Mouse (Mus musculus): ENCODE results near the gene Mapk12. TPM values are rescaled to one million over a fixed set of nuclear protein-coding genes. Genes with fewer than 3 reads are reported as not detected.

Mapk12 gene
- polyA plus RNA-seq, 1 experiment = 35.0 TPM

DNA sequence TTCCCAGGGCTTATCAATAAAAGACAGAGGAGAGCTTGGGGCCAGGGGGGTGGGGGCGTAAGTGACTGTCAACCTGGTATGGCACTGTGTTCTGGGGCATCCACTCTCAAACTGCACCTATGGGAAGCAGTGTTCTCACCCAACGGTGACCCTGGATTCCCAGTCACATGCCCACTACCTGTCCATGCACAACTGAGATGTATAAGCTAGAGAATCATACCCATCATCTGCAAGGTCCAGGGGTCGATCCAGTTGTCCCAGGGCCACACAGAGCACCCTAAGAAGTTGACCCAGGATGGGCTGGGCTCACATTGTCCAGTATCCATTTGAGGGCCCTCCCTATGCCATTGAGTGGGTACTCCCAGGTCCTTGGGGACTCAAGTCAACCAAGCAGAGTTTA is 16.2 kb downstream of the Mapk12 start:
- Histone ChIP-seq H3K27me3 (ENCODE audit: control insufficient read depth, insufficient read depth, insufficient read length) (no peaks in the 10 kb centered on the region), H3K4me3 (no peak overlapping the region), H3K79me2 (ENCODE audit: control insufficient read depth, insufficient read depth) (peaks cover 34% of the 10 kb centered on the region), H3K36me3 (ENCODE audit: control insufficient read depth, insufficient read depth) (peaks cover 18% of the 10 kb centered on the region), H3K4me2 (ENCODE audit: low read depth) (no peak overlapping the region), H3ac (ENCODE audit: control insufficient read depth, insufficient read length) (no peak overlapping the region)
- no peak for TF ChIP-seq CEBPB (IDR thresholded peaks at IDR 0.05; ENCODE audit: insufficient read depth, poor library complexity, severe bottlenecking)
- TF ChIP-seq MYOD1 (IDR thresholded peaks at IDR 0.05; ENCODE audit: control insufficient read depth in 1 of 3, insufficient read length in 2 of 3, low read depth in 2 of 3) = no peak
- no peak for TF ChIP-seq SRF (IDR thresholded peaks at IDR 0.05; ENCODE audit: control insufficient read depth, insufficient read length, low read depth)
- no peak for TF ChIP-seq E2F4 (IDR thresholded peaks at IDR 0.05; ENCODE audit: insufficient read depth)
- no peak for TF ChIP-seq POLR2A (IDR thresholded peaks at IDR 0.05; ENCODE audit: insufficient read length, low read depth)
- TF ChIP-seq MYOG (IDR thresholded peaks at IDR 0.05; ENCODE audit: control insufficient read depth in 1 of 3, insufficient read depth in 1 of 3, insufficient read length in 2 of 3, low read depth in 2 of 3) = no peak
- no peak for TF ChIP-seq TCF3 (IDR thresholded peaks at IDR 0.05; ENCODE audit: insufficient read length, low read depth)
- TF ChIP-seq TCF12 (IDR thresholded peaks at IDR 0.05; ENCODE audit: insufficient read depth, poor library complexity, severe bottlenecking) = no peak
- no peak for TF ChIP-seq MAX (IDR thresholded peaks at IDR 0.05; ENCODE audit: low read depth)
- no peak for TF ChIP-seq REST (IDR thresholded peaks at IDR 0.05; ENCODE audit: insufficient read depth, insufficient read length)
- TF ChIP-seq POLR2AphosphoS2 (IDR thresholded peaks at IDR 0.05; ENCODE audit: insufficient read length, low read depth) = no peak
- no peak for TF ChIP-seq USF1 (IDR thresholded peaks at IDR 0.05; ENCODE audit: low read depth)

- Histone ChIP-seq H3K36me3 (ENCODE audit: control insufficient read depth, insufficient read depth) (peaks cover 18% of the 10 kb centered on the region), H3ac (ENCODE audit: control insufficient read depth, insufficient read length) (no peak overlapping the region), H3K4me3 (peak overlapping the region; percentile 91), H3K79me2 (ENCODE audit: control insufficient read depth, insufficient read depth) (peaks cover 38% of the 10 kb centered on the region), H3K4me2 (ENCODE audit: low read depth) (peak overlapping the region; percentile 73), H3K27me3 (ENCODE audit: control insufficient read depth, insufficient read depth, insufficient read length) (no peaks in the 10 kb centered on the region)
- TF ChIP-seq MYOD1 (IDR thresholded peaks at IDR 0.05; ENCODE audit: control insufficient read depth in 1 of 3, insufficient read length in 2 of 3, low read depth in 2 of 3) (no peak), USF1 (IDR thresholded peaks at IDR 0.05; ENCODE audit: low read depth) (no peak), MAX (IDR thresholded peaks at IDR 0.05; ENCODE audit: low read depth) (no peak), POLR2AphosphoS2 (IDR thresholded peaks at IDR 0.05; ENCODE audit: insufficient read length, low read depth) (no peak), SRF (IDR thresholded peaks at IDR 0.05; ENCODE audit: control insufficient read depth, insufficient read length, low read depth) (no peak), CEBPB (IDR thresholded peaks at IDR 0.05; ENCODE audit: insufficient read depth, poor library complexity, severe bottlenecking) (no peak), REST (IDR thresholded peaks at IDR 0.05; ENCODE audit: insufficient read depth, insufficient read length) (no peak), TCF3 (IDR thresholded peaks at IDR 0.05; ENCODE audit: insufficient read length, low read depth) (no peak), POLR2A (IDR thresholded peaks at IDR 0.05; ENCODE audit: insufficient read length, low read depth) (no peak)
Measured at GRCm38 (mm10) chr15:89123595-89123994, 16.9 kb downstream of the Mapk12 start.

GRCm38 (mm10) chr15:89122649-89123366 is 17.7 kb downstream of the Mapk12 start, which contains the start of gene Tubgcp6:
Tubgcp6 (minus strand) TSS chr15:89123112.
- peak within 1 kb of the TSS; percentile 97 for H3K4me2 ChIP-seq (ENCODE audit: low read depth)
- H3K79me2 ChIP-seq (ENCODE audit: control insufficient read depth, insufficient read depth) = peaks cover 45% of the 10 kb centered on the region
- TF ChIP-seq CEBPB (IDR thresholded peaks at IDR 0.05; ENCODE audit: insufficient read depth, poor library complexity, severe bottlenecking) = no peak
- TF ChIP-seq MYOD1 (IDR thresholded peaks at IDR 0.05; ENCODE audit: control insufficient read depth in 1 of 3, insufficient read length in 2 of 3, low read depth in 2 of 3) = no peak
- TF ChIP-seq TCF12 (IDR thresholded peaks at IDR 0.05; ENCODE audit: insufficient read depth, poor library complexity, severe bottlenecking) = no peak
- TF ChIP-seq MYOG (IDR thresholded peaks at IDR 0.05; ENCODE audit: control insufficient read depth in 1 of 3, insufficient read depth in 1 of 3, insufficient read length in 2 of 3, low read depth in 2 of 3) = peak in 1 of 3 experiments; percentile 45
- TF ChIP-seq POLR2AphosphoS2 (IDR thresholded peaks at IDR 0.05; ENCODE audit: insufficient read length, low read depth) = peak; percentile 96
- no peak for TF ChIP-seq USF1 (IDR thresholded peaks at IDR 0.05; ENCODE audit: low read depth)
- TF ChIP-seq TCF3 (IDR thresholded peaks at IDR 0.05; ENCODE audit: insufficient read length, low read depth) = no peak
- peak; percentile 91 for TF ChIP-seq E2F4 (IDR thresholded peaks at IDR 0.05; ENCODE audit: insufficient read depth)
- no peak for TF ChIP-seq REST (IDR thresholded peaks at IDR 0.05; ENCODE audit: insufficient read depth, insufficient read length)
- TF ChIP-seq SRF (IDR thresholded peaks at IDR 0.05; ENCODE audit: control insufficient read depth, insufficient read length, low read depth) = peak; percentile 96
- peak; percentile 94 for TF ChIP-seq POLR2A (IDR thresholded peaks at IDR 0.05; ENCODE audit: insufficient read length, low read depth)
- no peak for TF ChIP-seq MAX (IDR thresholded peaks at IDR 0.05; ENCODE audit: low read depth)
- peak within 1 kb of the TSS; percentile 51 for H3ac ChIP-seq (ENCODE audit: control insufficient read depth, insufficient read length)
- H3K27me3 ChIP-seq (ENCODE audit: control insufficient read depth, insufficient read depth, insufficient read length) = no peaks in the 10 kb centered on the region
- peaks cover 22% of the 10 kb centered on the region for H3K36me3 ChIP-seq (ENCODE audit: control insufficient read depth, insufficient read depth)
- peak within 1 kb of the TSS; percentile 91 for H3K4me3 ChIP-seq

- no peak overlapping the region for H3K4me2 ChIP-seq (ENCODE audit: low read depth)
- H3K79me2 ChIP-seq (ENCODE audit: control insufficient read depth, insufficient read depth) = peaks cover 50% of the 10 kb centered on the region
- no peak overlapping the region for H3K4me3 ChIP-seq
- peaks cover 46% of the 10 kb centered on the region for H3K36me3 ChIP-seq (ENCODE audit: control insufficient read depth, insufficient read depth)
- TF ChIP-seq SRF (IDR thresholded peaks at IDR 0.05; ENCODE audit: control insufficient read depth, insufficient read length, low read depth) = no peak
- no peak overlapping the region for H3ac ChIP-seq (ENCODE audit: control insufficient read depth, insufficient read length)
- no peaks in the 10 kb centered on the region for H3K27me3 ChIP-seq (ENCODE audit: control insufficient read depth, insufficient read depth, insufficient read length)
Measured at GRCm38 (mm10) chr15:89118007-89118406, 22.5 kb downstream of the Mapk12 start.

DNA sequence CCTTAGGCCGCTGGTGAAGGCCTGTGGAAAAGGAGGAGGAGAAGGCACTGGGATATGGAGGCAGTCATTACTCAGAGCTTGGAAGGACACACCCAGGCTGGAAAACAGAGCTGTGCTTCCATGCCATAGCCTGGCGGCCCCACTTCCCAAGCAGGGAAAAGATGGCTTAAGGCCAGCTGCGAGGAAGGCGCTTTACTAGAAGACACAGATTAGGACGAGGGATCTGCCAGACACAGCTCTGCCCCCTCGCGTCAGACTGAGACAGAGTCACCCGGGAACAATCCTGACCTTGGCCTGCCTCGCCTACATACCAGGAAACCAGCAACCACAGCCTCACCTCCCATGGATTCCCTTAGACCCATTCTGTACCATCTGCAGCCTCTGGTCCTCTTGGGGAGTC is 30.4 kb downstream of the Mapk12 start:
- no peak overlapping the region for H3ac ChIP-seq (ENCODE audit: control insufficient read depth, insufficient read length)
- H3K36me3 ChIP-seq (ENCODE audit: control insufficient read depth, insufficient read depth) = peaks cover 45% of the 10 kb centered on the region
- H3K4me2 ChIP-seq (ENCODE audit: low read depth) = peak overlapping the region; percentile 22
- H3K27me3 ChIP-seq (ENCODE audit: control insufficient read depth, insufficient read depth, insufficient read length) = no peaks in the 10 kb centered on the region
- H3K79me2 ChIP-seq (ENCODE audit: control insufficient read depth, insufficient read depth) = no peaks in the 10 kb centered on the region
- TF ChIP-seq TCF3 (IDR thresholded peaks at IDR 0.05; ENCODE audit: insufficient read length, low read depth) (no peak), MYOD1 (IDR thresholded peaks at IDR 0.05; ENCODE audit: control insufficient read depth in 1 of 3, insufficient read length in 2 of 3, low read depth in 2 of 3) (no peak), REST (IDR thresholded peaks at IDR 0.05; ENCODE audit: insufficient read depth, insufficient read length) (no peak), MYOG (IDR thresholded peaks at IDR 0.05; ENCODE audit: control insufficient read depth in 1 of 3, insufficient read depth in 1 of 3, insufficient read length in 2 of 3, low read depth in 2 of 3) (no peak), MAX (IDR thresholded peaks at IDR 0.05; ENCODE audit: low read depth) (no peak), CEBPB (IDR thresholded peaks at IDR 0.05; ENCODE audit: insufficient read depth, poor library complexity, severe bottlenecking) (no peak), POLR2AphosphoS2 (IDR thresholded peaks at IDR 0.05; ENCODE audit: insufficient read length, low read depth) (peak; percentile 14), POLR2A (IDR thresholded peaks at IDR 0.05; ENCODE audit: insufficient read length, low read depth) (no peak), SRF (IDR thresholded peaks at IDR 0.05; ENCODE audit: control insufficient read depth, insufficient read length, low read depth) (peak; percentile 13), E2F4 (IDR thresholded peaks at IDR 0.05; ENCODE audit: insufficient read depth) (no peak), USF1 (IDR thresholded peaks at IDR 0.05; ENCODE audit: low read depth) (no peak), TCF12 (IDR thresholded peaks at IDR 0.05; ENCODE audit: insufficient read depth, poor library complexity, severe bottlenecking) (no peak)
- H3K4me3 ChIP-seq = no peak overlapping the region
